Mouse (Mus musculus) myocyte (in vitro differentiated cells): ENCODE results near the gene Scd1.

ENCODE experiments used
- CEBPB ChIP-seq: IDR thresholded peaks from 2 replicates; pipeline ENCODE4 v1.6.1; 2011; ENCODE audit warnings: mild to moderate bottlenecking, moderate library complexity; ENCODE audit not compliant: poor library complexity, insufficient read depth, severe bottlenecking
- E2F4 ChIP-seq: IDR thresholded peaks from one replicate; pipeline ENCODE4 v1.6.1; 2011; ENCODE audit warnings: mild to moderate bottlenecking, control low read depth, moderate library complexity; ENCODE audit not compliant: insufficient read depth
- MAX ChIP-seq: IDR thresholded peaks from one replicate; pipeline ENCODE4 v1.6.1; 2011; ENCODE audit warnings: low read depth, mild to moderate bottlenecking, control low read depth
- MYOG ChIP-seq, 3 experiments: IDR thresholded peaks; one replicate each; pipeline ENCODE4 v1.6.1; 2011; ENCODE audit warnings: control low read depth in 2 of 3, low read depth in 2 of 3, mild to moderate bottlenecking in 2 of 3; ENCODE audit not compliant: insufficient read length in 2 of 3, control insufficient read depth in 1 of 3, insufficient read depth in 1 of 3
- POLR2A ChIP-seq: IDR thresholded peaks from one replicate; pipeline ENCODE4 v1.6.1; 2011; ENCODE audit warnings: low read depth, mild to moderate bottlenecking, control low read depth, moderate library complexity; ENCODE audit not compliant: insufficient read length
- POLR2AphosphoS2 ChIP-seq: IDR thresholded peaks from one replicate; pipeline ENCODE4 v1.6.1; 2011; ENCODE audit warnings: low read depth, control low read depth; ENCODE audit not compliant: insufficient read length
- SRF ChIP-seq: IDR thresholded peaks from one replicate; pipeline ENCODE4 v1.6.1; 2011; ENCODE audit warnings: low read depth; ENCODE audit not compliant: control insufficient read depth, insufficient read length
- USF1 ChIP-seq: IDR thresholded peaks from one replicate; pipeline ENCODE4 v1.6.1; 2011; ENCODE audit warnings: low read depth, mild to moderate bottlenecking, control low read depth, moderate library complexity

GRCm38 (mm10) chr19:44403546-44403945, 4.1 kb downstream of the Scd1 start:
- TF ChIP-seq POLR2AphosphoS2 (no peak), POLR2A (no peak), MAX (no peak), SRF (no peak), CEBPB (no peak), USF1 (no peak), MYOG (IDR thresholded peaks at IDR 0.05; ENCODE audit: control insufficient read depth in 1 of 3, insufficient read depth in 1 of 3, insufficient read length in 2 of 3, low read depth in 2 of 3) (no peak), E2F4 (no peak)
